Mouse (Mus musculus): Measurements from ENCODE around the gene Pigu. TPM values are rescaled to one million over a fixed set of nuclear protein-coding genes. Genes with fewer than 3 reads are reported as not detected.
A peak's percentile ranks its signal among the peaks of the same experiment; 100 is the strongest.

The Pigu gene
- polyA plus RNA-seq, 1 experiment from 2014 or later, result 22.1 TPM

GRCm38 (mm10) chr2:155276195-155276594 lies 81.0 kb downstream of the Pigu start, which contains the start of gene Map1lc3a:
Map1lc3a (plus strand) TSS chr2:155276297.
- 2% methylated on average over 38 of the region's 47 CpGs for WGBS (ENCODE audit: insufficient replicate concordance)
- no peaks in the 10 kb centered on the region for H3K9me3 ChIP-seq (replicated peaks; ENCODE audit: control insufficient read depth, low read length)
- H3K27ac ChIP-seq (ENCODE audit: low read length), result peak within 1 kb of the TSS; percentile 57
- no peaks in the 10 kb centered on the region for H3K36me3 ChIP-seq (ENCODE audit: control insufficient read depth, insufficient read depth)
- H3K4me2 ChIP-seq (ENCODE audit: low read depth, low read length), result peak within 1 kb of the TSS; percentile 95
- H3K4me1 ChIP-seq (ENCODE audit: control insufficient read depth, low read depth, low read length), result peaks cover 10% of the 10 kb centered on the region
- H3K4me3 ChIP-seq (ENCODE audit: low read depth, low read length), result peak within 1 kb of the TSS; percentile 88
- no peaks in the 10 kb centered on the region for H3K27me3 ChIP-seq (ENCODE audit: control insufficient read depth, insufficient read depth, low read depth, low read length)
- H3K9ac ChIP-seq (ENCODE audit: low read depth, low read length), result peak within 1 kb of the TSS; percentile 83
- ATAC-seq (ENCODE audit: low read depth), result peak; percentile 89

GRCm38 (mm10) chr2:155273603-155274002 lies 83.6 kb downstream of the Pigu start:
- 71% methylated on average over 8 of the region's 8 CpGs for WGBS (ENCODE audit: insufficient replicate concordance)
- Histone ChIP-seq H3K36me3 (ENCODE audit: control insufficient read depth, insufficient read depth) (no peaks in the 10 kb centered on the region), H3K4me3 (ENCODE audit: low read depth, low read length) (no peak overlapping the region), H3K27me3 (ENCODE audit: control insufficient read depth, insufficient read depth, low read depth, low read length) (no peaks in the 10 kb centered on the region), H3K4me2 (ENCODE audit: low read depth, low read length) (no peak overlapping the region), H3K4me1 (ENCODE audit: control insufficient read depth, low read depth, low read length) (peaks cover 10% of the 10 kb centered on the region), H3K9ac (ENCODE audit: low read depth, low read length) (no peak overlapping the region), H3K9me3 (replicated peaks; ENCODE audit: control insufficient read depth, low read length) (no peaks in the 10 kb centered on the region), H3K27ac (ENCODE audit: low read length) (no peak overlapping the region)
- ATAC-seq (ENCODE audit: low read depth), result no peak

DNA sequence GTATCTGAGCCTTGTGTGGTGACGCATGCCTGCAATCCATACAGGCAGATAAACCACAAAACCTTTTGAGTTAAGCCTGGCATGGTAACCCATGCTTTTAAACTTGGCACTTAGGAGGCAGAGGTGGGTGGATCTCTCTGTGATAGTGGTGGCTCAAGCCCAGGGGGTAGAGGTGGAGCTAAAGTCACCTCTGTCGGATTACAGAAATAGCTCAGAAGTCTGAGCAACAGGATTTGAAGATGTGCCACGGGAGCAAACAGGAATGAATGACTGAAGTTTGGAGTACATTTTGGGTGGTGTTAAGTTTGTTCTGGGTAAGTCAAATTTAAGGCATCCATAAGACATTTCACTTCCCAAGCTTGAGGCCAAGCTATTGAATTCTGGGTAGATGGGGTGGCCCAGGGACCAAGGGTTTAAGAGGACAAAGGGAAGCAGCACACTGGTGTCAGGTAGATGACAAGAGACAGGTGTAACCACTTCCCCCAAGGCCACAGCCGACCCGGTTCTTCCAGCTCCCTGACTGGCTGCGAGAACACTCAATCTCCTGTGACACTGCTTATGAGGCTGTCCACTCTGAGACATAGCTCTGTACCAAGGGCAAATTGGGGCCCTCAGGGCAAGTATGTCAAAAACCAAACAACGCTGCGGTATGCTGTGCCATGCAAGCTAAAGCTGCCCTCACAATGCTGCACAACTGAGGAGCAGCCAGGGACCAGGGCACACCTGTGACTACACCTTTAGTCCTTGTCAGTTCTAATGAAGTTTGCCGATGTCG lies 84.6 kb downstream of the Pigu start:
- H3K9ac ChIP-seq (ENCODE audit: low read depth, low read length), result no peak overlapping the region

DNA sequence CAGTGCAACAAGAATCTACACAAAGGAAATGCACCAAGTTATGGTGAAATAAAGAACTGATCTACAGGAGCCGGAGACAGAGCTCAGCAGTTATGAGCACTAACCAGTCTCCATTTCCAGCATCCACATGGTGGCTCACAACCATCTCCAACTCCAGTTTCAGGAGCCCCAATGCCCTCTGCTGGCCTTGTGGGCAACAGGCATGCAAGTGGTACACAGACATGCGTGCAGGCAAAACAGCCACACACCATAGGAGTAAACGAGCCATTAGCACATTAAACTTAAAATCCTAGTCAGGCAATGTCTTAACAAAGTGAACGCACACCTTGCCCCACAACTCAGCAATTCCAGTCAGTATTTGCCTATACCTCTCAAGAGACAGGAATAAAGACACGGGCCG lies 85.3 kb downstream of the Pigu start:
- ATAC-seq (ENCODE audit: low read depth), result no peak
- Histone ChIP-seq H3K27me3 (ENCODE audit: control insufficient read depth, insufficient read depth, low read depth, low read length) (no peaks in the 10 kb centered on the region), H3K9me3 (replicated peaks; ENCODE audit: control insufficient read depth, low read length) (no peaks in the 10 kb centered on the region), H3K36me3 (ENCODE audit: control insufficient read depth, insufficient read depth) (no peaks in the 10 kb centered on the region), H3K9ac (ENCODE audit: low read depth, low read length) (no peak overlapping the region), H3K4me1 (ENCODE audit: control insufficient read depth, low read depth, low read length) (peaks cover 5% of the 10 kb centered on the region), H3K4me3 (ENCODE audit: low read depth, low read length) (no peak overlapping the region), H3K4me2 (ENCODE audit: low read depth, low read length) (no peak overlapping the region), H3K27ac (ENCODE audit: low read length) (no peak overlapping the region)
- 73% methylated on average over 6 of the region's 6 CpGs for WGBS (ENCODE audit: insufficient replicate concordance)

More for the DNA sequence above, 84.6 kb downstream of the Pigu start:
- H3K4me1 ChIP-seq (ENCODE audit: control insufficient read depth, low read depth, low read length), result peaks cover 10% of the 10 kb centered on the region
- no peaks in the 10 kb centered on the region for H3K36me3 ChIP-seq (ENCODE audit: control insufficient read depth, insufficient read depth)
- no peaks in the 10 kb centered on the region for H3K27me3 ChIP-seq (ENCODE audit: control insufficient read depth, insufficient read depth, low read depth, low read length)
- H3K27ac ChIP-seq (ENCODE audit: low read length), result no peak overlapping the region
- 65% methylated on average over 10 of the region's 10 CpGs for WGBS (ENCODE audit: insufficient replicate concordance)
- H3K4me3 ChIP-seq (ENCODE audit: low read depth, low read length), result no peak overlapping the region
- no peak for ATAC-seq (ENCODE audit: low read depth)
- H3K4me2 ChIP-seq (ENCODE audit: low read depth, low read length), result no peak overlapping the region
- no peaks in the 10 kb centered on the region for H3K9me3 ChIP-seq (replicated peaks; ENCODE audit: control insufficient read depth, low read length)

DNA sequence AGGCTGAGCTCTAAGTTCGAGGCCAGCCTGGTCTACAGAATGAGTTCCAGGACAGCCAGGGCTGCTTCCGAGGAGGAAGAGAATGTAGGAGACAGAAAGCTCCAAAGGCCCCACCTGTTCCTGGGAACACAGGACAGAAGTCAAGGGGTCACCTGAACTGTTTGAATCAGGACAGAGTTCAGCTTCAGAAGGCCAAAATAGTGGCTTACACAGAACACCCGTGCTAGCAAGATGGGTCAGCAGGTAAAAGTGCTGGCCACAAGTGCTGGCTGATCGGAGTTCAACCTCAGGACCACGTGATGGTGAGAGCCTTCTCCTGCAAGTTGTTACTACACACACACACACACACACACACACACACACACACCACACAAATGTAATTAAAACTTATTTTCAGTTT lies 90.3 kb downstream of the Pigu start:
- no peaks in the 10 kb centered on the region for H3K9me3 ChIP-seq (replicated peaks; ENCODE audit: control insufficient read depth, low read length)
- H3K36me3 ChIP-seq (ENCODE audit: control insufficient read depth, insufficient read depth), result no peaks in the 10 kb centered on the region
- no peak overlapping the region for H3K4me2 ChIP-seq (ENCODE audit: low read depth, low read length)
- H3K4me1 ChIP-seq (ENCODE audit: control insufficient read depth, low read depth, low read length), result no peaks in the 10 kb centered on the region
- 61% methylated on average over 5 of the region's 5 CpGs for WGBS (ENCODE audit: insufficient replicate concordance)
- H3K9ac ChIP-seq (ENCODE audit: low read depth, low read length), result no peak overlapping the region
- no peak overlapping the region for H3K4me3 ChIP-seq (ENCODE audit: low read depth, low read length)
- ATAC-seq (ENCODE audit: low read depth), result peak; percentile 54; the same call in 1 of the 2 replicates
- H3K27me3 ChIP-seq (ENCODE audit: control insufficient read depth, insufficient read depth, low read depth, low read length), result no peaks in the 10 kb centered on the region
- no peak overlapping the region for H3K27ac ChIP-seq (ENCODE audit: low read length)

- no peak overlapping the region for H3K9ac ChIP-seq (ENCODE audit: low read depth, low read length)
Observed at GRCm38 (mm10) chr2:155265526-155265925, 91.7 kb downstream of the Pigu start.

GRCm38 (mm10) chr2:155249588-155249987 lies 107.6 kb downstream of the Pigu start:
- ATAC-seq (ENCODE audit: low read depth), result no peak
- H3K9me3 ChIP-seq (replicated peaks; ENCODE audit: control insufficient read depth, low read length), result no peaks in the 10 kb centered on the region
- no peaks in the 10 kb centered on the region for H3K4me1 ChIP-seq (ENCODE audit: control insufficient read depth, low read depth, low read length)
- H3K4me3 ChIP-seq (ENCODE audit: low read depth, low read length), result no peak overlapping the region
- H3K36me3 ChIP-seq (ENCODE audit: control insufficient read depth, insufficient read depth), result peaks cover 20% of the 10 kb centered on the region
- no peak overlapping the region for H3K9ac ChIP-seq (ENCODE audit: low read depth, low read length)
- WGBS (ENCODE audit: insufficient replicate concordance), result 66% methylated on average over 5 of the region's 5 CpGs
- no peaks in the 10 kb centered on the region for H3K27me3 ChIP-seq (ENCODE audit: control insufficient read depth, insufficient read depth, low read depth, low read length)
- no peak overlapping the region for H3K27ac ChIP-seq (ENCODE audit: low read length)
- H3K4me2 ChIP-seq (ENCODE audit: low read depth, low read length), result no peak overlapping the region

More at GRCm38 (mm10) chr2:155265526-155265925, 91.7 kb downstream of the Pigu start:
- ATAC-seq (ENCODE audit: low read depth), result no peak
- H3K9me3 ChIP-seq (replicated peaks; ENCODE audit: control insufficient read depth, low read length), result no peaks in the 10 kb centered on the region
- no peaks in the 10 kb centered on the region for H3K4me1 ChIP-seq (ENCODE audit: control insufficient read depth, low read depth, low read length)
- 57% methylated on average over 6 of the region's 6 CpGs for WGBS (ENCODE audit: insufficient replicate concordance)
- no peaks in the 10 kb centered on the region for H3K36me3 ChIP-seq (ENCODE audit: control insufficient read depth, insufficient read depth)
- no peak overlapping the region for H3K4me2 ChIP-seq (ENCODE audit: low read depth, low read length)
- no peak overlapping the region for H3K4me3 ChIP-seq (ENCODE audit: low read depth, low read length)
- H3K27me3 ChIP-seq (ENCODE audit: control insufficient read depth, insufficient read depth, low read depth, low read length), result no peaks in the 10 kb centered on the region
- no peak overlapping the region for H3K27ac ChIP-seq (ENCODE audit: low read length)

DNA sequence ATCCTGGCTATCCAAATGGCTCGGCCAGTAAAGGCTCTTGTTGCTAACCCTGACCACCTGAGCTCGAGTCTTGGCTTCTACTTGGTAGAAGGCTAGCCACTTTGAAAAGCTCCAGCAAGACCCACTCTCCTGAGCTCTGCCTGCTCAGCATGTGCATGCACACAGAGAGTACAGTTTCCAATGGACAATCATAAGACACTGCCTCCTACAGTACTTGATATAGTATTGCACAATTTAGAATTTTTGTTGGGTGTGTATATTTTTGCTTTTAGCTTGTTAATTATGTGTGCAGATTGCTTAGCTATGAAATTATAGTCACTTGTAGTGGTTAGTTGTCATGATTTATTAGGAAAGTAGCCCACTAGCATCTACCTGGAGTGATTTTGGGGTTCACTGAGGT lies 108.5 kb downstream of the Pigu start:
- Histone ChIP-seq H3K9ac (ENCODE audit: low read depth, low read length) (no peak overlapping the region), H3K4me2 (ENCODE audit: low read depth, low read length) (no peak overlapping the region), H3K4me1 (ENCODE audit: control insufficient read depth, low read depth, low read length) (no peaks in the 10 kb centered on the region), H3K27me3 (ENCODE audit: control insufficient read depth, insufficient read depth, low read depth, low read length) (no peaks in the 10 kb centered on the region), H3K27ac (ENCODE audit: low read length) (no peak overlapping the region), H3K36me3 (ENCODE audit: control insufficient read depth, insufficient read depth) (peaks cover 24% of the 10 kb centered on the region), H3K4me3 (ENCODE audit: low read depth, low read length) (no peak overlapping the region), H3K9me3 (replicated peaks; ENCODE audit: control insufficient read depth, low read length) (no peaks in the 10 kb centered on the region)
- ATAC-seq (ENCODE audit: low read depth), result no peak
- 60% methylated on average over 2 of the region's 2 CpGs for WGBS (ENCODE audit: insufficient replicate concordance)

- H3K4me1 ChIP-seq (ENCODE audit: control insufficient read depth, low read depth, low read length), result no peaks in the 10 kb centered on the region
- no peak overlapping the region for H3K27ac ChIP-seq (ENCODE audit: low read length)
- H3K27me3 ChIP-seq (ENCODE audit: control insufficient read depth, insufficient read depth, low read depth, low read length), result no peaks in the 10 kb centered on the region
- no peak for ATAC-seq (ENCODE audit: low read depth)
- WGBS (ENCODE audit: insufficient replicate concordance), result 70% methylated on average over 1 of the region's 1 CpGs
- no peak overlapping the region for H3K9ac ChIP-seq (ENCODE audit: low read depth, low read length)
- H3K9me3 ChIP-seq (replicated peaks; ENCODE audit: control insufficient read depth, low read length), result no peaks in the 10 kb centered on the region
- peaks cover 24% of the 10 kb centered on the region for H3K36me3 ChIP-seq (ENCODE audit: control insufficient read depth, insufficient read depth)
- H3K4me3 ChIP-seq (ENCODE audit: low read depth, low read length), result no peak overlapping the region
- no peak overlapping the region for H3K4me2 ChIP-seq (ENCODE audit: low read depth, low read length)
Observed at GRCm38 (mm10) chr2:155248206-155248605, 109.0 kb downstream of the Pigu start.

All from liver, embryonic 16.5 days (tissue).